Comparison of ENCODE assay signal across 9 mouse cellular contexts in the genomic region with DNA sequence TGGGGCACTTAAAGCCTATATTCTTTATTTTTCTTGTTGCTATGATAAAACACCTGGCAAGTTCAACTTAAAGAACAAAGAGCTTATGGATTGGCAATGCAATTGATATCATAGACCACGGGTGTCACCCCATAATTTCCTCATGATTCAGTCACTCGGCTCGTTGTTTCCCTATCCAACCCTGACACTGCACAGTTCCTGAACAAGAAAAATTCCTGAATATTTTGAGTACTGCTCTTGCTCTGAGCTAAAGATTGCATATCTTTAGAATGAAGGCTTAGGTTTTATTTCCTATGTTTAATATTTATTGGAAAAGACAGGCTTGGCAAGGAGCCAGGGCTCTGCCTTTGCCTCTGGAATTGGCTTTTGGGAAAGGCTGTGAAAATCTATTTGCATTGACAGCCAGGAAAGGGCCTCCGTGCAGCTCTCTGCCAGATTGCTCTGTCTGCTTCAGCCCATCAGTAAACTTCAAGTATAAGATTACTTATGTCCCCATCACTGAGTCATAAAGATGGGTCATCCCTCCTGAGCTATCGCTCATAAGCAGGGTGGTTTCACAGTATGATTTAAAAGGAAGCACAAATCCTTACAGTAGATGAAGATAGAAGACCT.
DNase-seq lines count a peak whose midpoint lies in the region; ATAC-seq lines count a peak whose summit lies in the region.
"Had no signal": no experiment of that assay in that cellular context is flagged by ENCODE, and none has a peak within 500 bp of the region (broad histone marks: within the 10 kb centered on the region; RNA-seq: fewer than 3 reads in every experiment).

No protein-coding gene starts in this region.

- 0 out of 2 replicates have a peak overlapping the region, but pooled peaks have one; percentile 11 for H3K27ac ChIP-seq in forebrain, embryonic 15.5 days (replicated peaks)
- H3K27ac ChIP-seq in forebrain, embryonic 12.5 days: no peak overlapping the region
- peak overlapping the region; percentile 70 for H3K27ac ChIP-seq in midbrain, embryonic 13.5 days
- H3K27ac ChIP-seq in midbrain, embryonic 11.5 days (ENCODE audit: low read depth, low read length): no peak overlapping the region
- H3K27ac ChIP-seq in forebrain, embryonic 16.5 days (ENCODE audit: low read length): no peak overlapping the region; the same call in 1 of the 2 replicates
- H3K27ac ChIP-seq in midbrain, embryonic 15.5 days: peak overlapping the region; percentile 56

- no peaks in the 10 kb centered on the region for H3K27me3 ChIP-seq in forebrain, embryonic 15.5 days
- H3K27me3 ChIP-seq in forebrain, embryonic 12.5 days: no peaks in the 10 kb centered on the region
- no peaks in the 10 kb centered on the region for H3K27me3 ChIP-seq in midbrain, embryonic 13.5 days
- H3K27me3 ChIP-seq in midbrain, embryonic 11.5 days (ENCODE audit: control insufficient read depth, insufficient read depth, low read length): no peaks in the 10 kb centered on the region
- no peaks in the 10 kb centered on the region for H3K27me3 ChIP-seq in forebrain, embryonic 16.5 days (replicated peaks; ENCODE audit: control insufficient read depth, insufficient read depth, low read length)
- no peaks in the 10 kb centered on the region for H3K27me3 ChIP-seq in midbrain, embryonic 15.5 days (replicated peaks)

- WGBS in forebrain, embryonic 15.5 days: 59% methylated on average over 5 of the region's 5 CpGs
- WGBS in forebrain, embryonic 12.5 days: 77% methylated on average over 5 of the region's 5 CpGs
- 61% methylated on average over 5 of the region's 5 CpGs for WGBS in midbrain, embryonic 13.5 days
- 91% methylated on average over 5 of the region's 5 CpGs for WGBS in midbrain, embryonic 11.5 days
- WGBS in forebrain, embryonic 16.5 days: 59% methylated on average over 5 of the region's 5 CpGs
- 42% methylated on average over 5 of the region's 5 CpGs for WGBS in midbrain, embryonic 15.5 days

- H3K4me2 ChIP-seq in forebrain, embryonic 15.5 days (replicated peaks): no peak overlapping the region
- no peak overlapping the region for H3K4me2 ChIP-seq in forebrain, embryonic 12.5 days
- H3K4me2 ChIP-seq in midbrain, embryonic 13.5 days (replicated peaks): no peak overlapping the region
- H3K4me2 ChIP-seq in midbrain, embryonic 11.5 days: no peak overlapping the region
- no peak overlapping the region for H3K4me2 ChIP-seq in forebrain, embryonic 16.5 days (ENCODE audit: low read length)
- no peak overlapping the region for H3K4me2 ChIP-seq in midbrain, embryonic 15.5 days

- no peak for DNase-seq in midbrain, embryonic 11.5 days (ENCODE audit: low spot score, missing footprints)
- DNase-seq in urinary bladder, postnatal 36 days (ENCODE audit: low spot score in 2 of 2): no peak
- no peak for DNase-seq in embryo, embryonic 9.5 days (ENCODE audit: extremely low spot score)

- H3K36me3 ChIP-seq in forebrain, embryonic 15.5 days: no peaks in the 10 kb centered on the region
- no peaks in the 10 kb centered on the region for H3K36me3 ChIP-seq in forebrain, embryonic 12.5 days (replicated peaks)
- H3K36me3 ChIP-seq in midbrain, embryonic 13.5 days: no peaks in the 10 kb centered on the region
- H3K36me3 ChIP-seq in midbrain, embryonic 11.5 days (ENCODE audit: control insufficient read depth, insufficient read depth, low read length): no peaks in the 10 kb centered on the region
- no peaks in the 10 kb centered on the region for H3K36me3 ChIP-seq in forebrain, embryonic 16.5 days (ENCODE audit: control insufficient read depth, insufficient read depth)
- no peaks in the 10 kb centered on the region for H3K36me3 ChIP-seq in midbrain, embryonic 15.5 days (replicated peaks)

- H3K4me1 ChIP-seq in forebrain, embryonic 15.5 days: peaks cover 17% of the 10 kb centered on the region
- 0 out of 2 replicates have a peak, but pooled peaks cover 7% of the 10 kb centered on the region for H3K4me1 ChIP-seq in forebrain, embryonic 12.5 days
- H3K4me1 ChIP-seq in midbrain, embryonic 13.5 days (replicated peaks): peaks cover 22% of the 10 kb centered on the region
- H3K4me1 ChIP-seq in midbrain, embryonic 11.5 days (ENCODE audit: control insufficient read depth, insufficient read depth, low read length): no peaks in the 10 kb centered on the region
- peaks cover 11% of the 10 kb centered on the region for H3K4me1 ChIP-seq in forebrain, embryonic 16.5 days (replicated peaks; ENCODE audit: control insufficient read depth, insufficient read depth, low read length)
- peaks cover 22% of the 10 kb centered on the region for H3K4me1 ChIP-seq in midbrain, embryonic 15.5 days

- no peak overlapping the region for H3K9ac ChIP-seq in forebrain, embryonic 15.5 days (replicated peaks)
- H3K9ac ChIP-seq in forebrain, embryonic 12.5 days: no peak overlapping the region
- no peak overlapping the region; the same call in 1 of the 2 replicates for H3K9ac ChIP-seq in midbrain, embryonic 13.5 days (replicated peaks)
- no peak overlapping the region for H3K9ac ChIP-seq in midbrain, embryonic 11.5 days (ENCODE audit: low read length)
- H3K9ac ChIP-seq in forebrain, embryonic 16.5 days (replicated peaks; ENCODE audit: low read depth, low read length): no peak overlapping the region
- H3K9ac ChIP-seq in midbrain, embryonic 15.5 days: no peak overlapping the region

- ATAC-seq in forebrain, embryonic 15.5 days (replicated peaks): no peak
- no peak for ATAC-seq in forebrain, embryonic 12.5 days (ENCODE audit: low FRiP score)
- peak; percentile 55 for ATAC-seq in midbrain, embryonic 13.5 days
- no peak for ATAC-seq in midbrain, embryonic 11.5 days (ENCODE audit: low FRiP score)
- peak; percentile 41; the same call in 1 of the 2 replicates for ATAC-seq in forebrain, embryonic 16.5 days
- peak; percentile 67 for ATAC-seq in midbrain, embryonic 15.5 days (replicated peaks)
- ATAC-seq: intestine, embryonic 16.5 days had no signal

- H3K4me3 ChIP-seq in forebrain, embryonic 15.5 days: no peak overlapping the region
- H3K4me3 ChIP-seq in forebrain, embryonic 12.5 days (replicated peaks): no peak overlapping the region
- no peak overlapping the region for H3K4me3 ChIP-seq in midbrain, embryonic 13.5 days (replicated peaks)
- no peak overlapping the region for H3K4me3 ChIP-seq in midbrain, embryonic 11.5 days (ENCODE audit: low read depth, low read length)
- no peak overlapping the region for H3K4me3 ChIP-seq in forebrain, embryonic 16.5 days (replicated peaks; ENCODE audit: low read length)
- H3K4me3 ChIP-seq in midbrain, embryonic 15.5 days: no peak overlapping the region

- no peaks in the 10 kb centered on the region for H3K9me3 ChIP-seq in forebrain, embryonic 15.5 days
- H3K9me3 ChIP-seq in forebrain, embryonic 12.5 days: no peaks in the 10 kb centered on the region
- no peaks in the 10 kb centered on the region for H3K9me3 ChIP-seq in midbrain, embryonic 13.5 days
- H3K9me3 ChIP-seq in midbrain, embryonic 11.5 days (ENCODE audit: control insufficient read depth, low read length): no peaks in the 10 kb centered on the region
- H3K9me3 ChIP-seq in forebrain, embryonic 16.5 days (ENCODE audit: control insufficient read depth, low read length): no peaks in the 10 kb centered on the region
- H3K9me3 ChIP-seq in midbrain, embryonic 15.5 days: no peaks in the 10 kb centered on the region

Comparison
In these comparisons a context has a peak if more than half of its experiments do, and no peak if none do; other contexts are left out.
1. ATAC-seq: peak in midbrain, embryonic 13.5 days (single experiment), forebrain, embryonic 16.5 days (single experiment) and midbrain, embryonic 15.5 days (single experiment); none in forebrain, embryonic 15.5 days (single experiment), forebrain, embryonic 12.5 days (single experiment) and midbrain, embryonic 11.5 days (single experiment).
2. H3K27ac ChIP-seq: peak in forebrain, embryonic 15.5 days (single experiment), midbrain, embryonic 13.5 days (single experiment) and midbrain, embryonic 15.5 days (single experiment); none in forebrain, embryonic 12.5 days (single experiment), midbrain, embryonic 11.5 days (single experiment) and forebrain, embryonic 16.5 days (single experiment).